Mouse (Mus musculus) urinary bladder, postnatal 14 days (tissue): Measurements from ENCODE around the gene Plk5.
A peak's percentile ranks its signal among the peaks of the same experiment; 100 is the strongest.

Source experiments
- DNase-seq: peaks from one replicate; pipeline ENCODE4 v3.0.0; 2021; ENCODE audit warnings: low spot score

Gene Plk5

DNA sequence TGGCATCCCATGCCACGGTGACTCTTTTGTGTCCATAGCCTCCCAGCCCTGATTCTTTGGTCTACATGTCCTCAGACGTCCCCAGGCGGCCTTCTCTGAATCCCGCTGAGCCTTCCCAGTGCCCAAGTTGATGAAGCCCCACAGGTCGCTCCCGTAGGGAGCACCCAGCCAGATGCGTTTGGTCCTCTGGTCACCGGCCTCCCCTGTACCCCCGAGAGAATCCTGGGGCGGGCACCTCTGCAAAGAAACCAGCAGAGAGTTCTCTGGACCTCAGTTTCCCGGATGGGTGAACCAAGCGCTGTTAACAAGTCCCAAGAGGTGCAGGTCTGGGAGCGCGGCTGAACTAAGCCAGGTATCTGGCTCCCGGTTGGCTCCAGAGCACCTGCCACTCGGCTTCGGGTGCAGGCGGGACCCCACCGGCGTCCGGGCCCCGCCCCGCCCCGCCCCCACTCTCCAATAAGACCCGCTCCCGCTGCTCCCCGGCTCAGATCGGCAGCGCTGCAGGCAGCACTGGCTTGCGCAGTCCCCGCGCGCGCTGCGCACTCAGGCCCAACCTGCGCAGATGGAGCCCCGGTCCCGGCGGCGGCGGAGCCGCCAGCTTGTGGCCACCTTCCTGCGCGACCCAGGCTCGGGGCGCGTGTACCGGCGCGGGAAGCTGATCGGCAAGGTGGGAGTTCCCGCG lies at the start of gene Plk5:
TSS of gene Plk5 (plus strand) at position 459 of the 682 bp plus-strand sequence.
- no peak for DNase-seq

DNA sequence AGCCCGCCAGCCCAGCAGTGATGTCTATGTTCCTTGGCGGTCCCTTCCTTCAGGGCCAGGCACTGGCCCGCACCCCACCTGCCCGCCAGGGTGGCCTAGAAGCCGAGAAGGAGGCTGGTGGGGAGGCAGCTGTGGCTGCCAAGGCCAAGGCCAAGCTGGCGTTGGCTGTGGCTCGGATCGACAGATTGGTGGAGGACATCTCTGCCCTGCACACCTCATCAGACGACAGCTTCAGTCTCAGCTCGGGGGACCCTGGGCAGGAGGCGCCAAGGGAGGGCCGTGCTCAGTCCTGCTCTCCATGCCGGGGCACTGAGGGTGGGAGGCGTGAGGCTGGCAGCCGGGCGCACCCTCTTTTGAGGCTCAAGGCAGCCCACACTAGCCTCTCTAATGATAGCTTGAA lies 44.7 kb upstream of the Plk5 start:
- no peak for DNase-seq

DNA sequence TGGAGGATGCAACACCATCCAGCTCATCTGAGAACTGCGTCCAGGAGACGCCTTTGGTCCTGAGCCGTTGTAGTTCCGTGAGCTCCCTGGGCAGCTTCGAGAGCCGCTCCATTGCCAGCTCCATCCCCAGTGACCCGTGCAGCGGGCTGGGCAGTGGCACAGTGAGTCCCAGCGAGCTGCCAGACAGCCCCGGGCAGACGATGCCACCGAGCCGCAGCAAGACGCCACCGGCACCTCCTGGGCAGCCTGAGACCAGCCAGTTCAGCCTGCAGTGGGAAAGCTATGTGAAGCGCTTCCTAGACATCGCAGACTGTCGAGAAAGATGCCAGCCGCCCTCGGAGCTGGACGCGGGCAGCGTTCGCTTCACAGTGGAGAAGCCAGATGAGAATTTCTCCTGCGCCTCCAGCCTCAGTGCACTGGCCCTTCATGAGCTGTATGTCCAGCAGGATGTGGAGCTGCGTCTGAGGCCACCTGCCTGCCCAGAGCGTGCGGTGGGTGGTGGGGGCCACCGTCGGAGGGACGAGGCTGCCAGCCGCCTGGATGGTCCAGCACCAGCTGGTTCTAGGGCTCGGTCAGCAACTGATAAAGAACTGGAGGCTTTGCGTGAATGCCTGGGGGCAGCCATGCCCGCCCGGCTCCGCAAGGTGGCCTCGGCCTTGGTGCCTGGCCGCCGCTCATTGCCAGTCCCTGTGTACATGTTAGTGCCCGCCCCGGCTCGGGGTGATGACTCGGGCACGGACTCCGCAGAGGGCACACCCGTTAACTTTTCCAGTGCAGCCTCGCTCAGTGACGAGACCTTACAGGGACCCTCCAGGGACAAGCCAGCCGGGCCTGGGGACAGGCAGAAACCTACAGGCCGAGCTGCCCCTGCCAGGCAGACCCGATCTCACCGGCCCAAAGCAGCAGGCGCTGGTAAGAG lies 43.4 kb upstream of the Plk5 start:
- no peak for DNase-seq

DNA sequence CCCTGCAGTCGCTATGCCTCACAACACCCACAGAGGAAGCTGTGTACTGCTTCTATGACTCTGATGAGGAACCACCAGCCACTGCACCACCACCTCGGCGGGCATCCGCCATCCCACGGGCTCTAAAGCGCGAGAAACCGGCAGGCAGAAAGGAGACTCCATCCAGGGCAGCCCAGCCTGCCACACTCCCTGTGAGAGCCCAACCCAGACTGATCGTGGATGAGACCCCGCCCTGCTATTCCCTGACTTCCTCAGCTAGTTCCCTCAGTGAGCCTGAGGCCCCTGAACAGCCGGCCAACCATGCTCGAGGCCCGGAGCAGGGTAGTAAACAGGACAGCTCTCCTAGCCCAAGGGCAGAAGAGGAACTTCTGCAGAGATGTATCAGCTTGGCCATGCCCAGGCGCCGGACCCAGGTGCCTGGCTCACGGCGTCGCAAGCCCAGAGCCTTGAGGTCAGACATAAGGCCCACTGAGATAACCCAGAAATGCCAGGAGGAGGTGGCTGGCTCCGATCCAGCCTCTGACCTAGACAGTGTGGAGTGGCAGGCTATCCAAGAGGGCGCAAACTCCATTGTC lies 42.5 kb upstream of the Plk5 start:
- DNase-seq, result no peak

DNA sequence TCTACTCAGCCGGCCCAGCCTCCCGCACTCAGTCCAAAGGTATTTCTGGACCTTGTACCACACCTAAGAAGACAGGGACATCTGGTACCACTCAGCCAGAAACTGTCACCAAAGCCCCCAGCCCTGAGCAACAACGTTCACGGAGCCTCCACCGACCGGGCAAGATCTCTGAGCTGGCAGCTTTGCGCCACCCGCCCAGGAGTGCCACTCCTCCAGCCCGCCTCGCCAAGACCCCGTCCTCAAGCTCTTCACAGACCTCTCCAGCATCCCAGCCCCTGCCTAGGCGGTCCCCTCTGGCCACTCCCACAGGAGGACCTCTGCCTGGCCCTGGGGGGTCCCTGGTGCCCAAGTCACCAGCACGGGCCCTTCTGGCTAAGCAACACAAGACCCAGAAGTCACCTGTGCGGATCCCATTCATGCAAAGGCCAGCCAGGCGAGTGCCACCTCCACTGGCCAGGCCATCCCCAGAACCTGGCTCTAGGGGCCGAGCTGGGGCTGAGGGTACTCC lies 41.7 kb upstream of the Plk5 start:
- no peak for DNase-seq

DNA sequence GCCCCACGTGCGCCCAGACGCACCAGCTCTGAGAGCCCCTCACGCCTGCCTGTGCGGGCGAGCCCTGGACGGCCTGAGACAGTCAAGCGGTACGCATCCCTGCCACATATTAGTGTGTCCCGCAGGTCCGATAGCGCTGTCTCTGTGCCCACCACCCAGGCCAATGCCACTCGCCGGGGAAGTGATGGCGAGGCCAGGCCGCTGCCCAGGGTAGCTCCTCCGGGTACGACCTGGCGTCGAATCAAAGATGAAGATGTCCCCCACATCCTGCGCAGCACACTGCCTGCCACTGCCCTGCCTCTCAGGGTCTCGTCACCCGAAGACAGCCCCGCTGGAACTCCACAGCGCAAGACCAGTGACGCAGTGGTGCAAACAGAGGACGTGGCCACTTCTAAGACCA lies 40.9 kb upstream of the Plk5 start:
- DNase-seq, result no peak

DNA sequence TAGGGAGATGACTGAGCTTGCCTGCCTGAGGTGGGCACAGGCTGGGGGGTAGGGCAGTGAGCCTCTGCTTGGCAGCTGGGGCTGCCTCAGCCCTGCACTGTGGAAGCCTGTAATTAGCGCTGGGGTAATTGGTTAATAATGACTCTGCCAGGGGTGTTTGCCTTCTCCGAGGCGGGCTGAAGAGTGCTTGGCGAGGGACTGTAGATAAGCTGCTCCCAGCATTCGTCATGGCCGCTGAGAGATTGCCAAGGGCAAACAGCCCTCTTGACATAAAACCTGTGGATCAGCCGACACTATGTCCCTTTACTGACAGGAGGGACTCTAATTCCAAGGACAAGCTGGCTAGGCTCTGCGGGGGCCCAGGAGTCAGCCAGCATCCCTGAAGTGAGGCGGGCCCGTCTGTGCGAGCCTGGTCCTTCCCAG lies 39.9 kb upstream of the Plk5 start:
- DNase-seq, result no peak

DNA sequence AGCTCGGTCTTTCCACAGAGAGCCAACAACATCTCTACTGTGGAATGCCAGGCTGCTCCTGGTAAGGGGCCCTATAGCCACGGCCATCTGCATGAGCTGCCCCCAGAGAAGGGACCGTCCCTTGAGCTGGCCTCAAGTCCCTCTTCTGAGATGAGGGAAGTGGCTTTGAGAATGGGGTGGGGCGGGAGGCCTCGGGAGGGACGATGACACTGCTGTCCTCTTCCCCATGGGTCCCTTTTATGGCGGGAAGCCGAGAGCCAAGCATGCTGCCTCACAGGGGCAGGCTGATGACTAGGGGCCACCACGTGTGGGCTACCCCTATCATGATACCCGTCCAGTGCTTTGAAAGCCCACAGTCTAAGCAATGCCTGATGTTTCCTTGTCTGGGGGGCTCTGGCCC lies 39.2 kb upstream of the Plk5 start:
- no peak for DNase-seq

DNA sequence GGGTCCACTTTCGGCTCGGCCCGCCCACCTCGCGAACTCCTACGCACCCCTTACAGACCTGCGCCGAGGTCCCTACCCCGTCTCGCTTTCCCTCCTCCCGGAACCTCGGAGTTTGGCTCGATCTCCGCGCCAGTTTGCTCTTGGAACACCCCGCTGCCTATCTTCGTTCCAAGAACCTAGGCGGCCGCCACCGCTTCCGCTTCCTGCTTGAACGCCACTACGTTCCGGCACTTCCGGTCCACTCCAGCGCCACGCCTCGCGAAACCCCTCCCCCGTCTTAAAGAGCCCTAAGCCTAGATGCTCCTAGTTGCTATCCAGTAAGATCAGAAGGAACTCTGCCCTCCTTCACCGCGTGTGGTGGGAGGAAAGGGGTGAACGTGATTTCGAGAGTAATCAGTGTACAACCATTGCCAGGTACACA lies 35.9 kb upstream of the Plk5 start, which contains the start of gene 2310011J03Rik:
TSS of gene 2310011J03Rik (minus strand) at position 198 of the 421 bp plus-strand sequence.
- DNase-seq, result peak; percentile 94

DNA sequence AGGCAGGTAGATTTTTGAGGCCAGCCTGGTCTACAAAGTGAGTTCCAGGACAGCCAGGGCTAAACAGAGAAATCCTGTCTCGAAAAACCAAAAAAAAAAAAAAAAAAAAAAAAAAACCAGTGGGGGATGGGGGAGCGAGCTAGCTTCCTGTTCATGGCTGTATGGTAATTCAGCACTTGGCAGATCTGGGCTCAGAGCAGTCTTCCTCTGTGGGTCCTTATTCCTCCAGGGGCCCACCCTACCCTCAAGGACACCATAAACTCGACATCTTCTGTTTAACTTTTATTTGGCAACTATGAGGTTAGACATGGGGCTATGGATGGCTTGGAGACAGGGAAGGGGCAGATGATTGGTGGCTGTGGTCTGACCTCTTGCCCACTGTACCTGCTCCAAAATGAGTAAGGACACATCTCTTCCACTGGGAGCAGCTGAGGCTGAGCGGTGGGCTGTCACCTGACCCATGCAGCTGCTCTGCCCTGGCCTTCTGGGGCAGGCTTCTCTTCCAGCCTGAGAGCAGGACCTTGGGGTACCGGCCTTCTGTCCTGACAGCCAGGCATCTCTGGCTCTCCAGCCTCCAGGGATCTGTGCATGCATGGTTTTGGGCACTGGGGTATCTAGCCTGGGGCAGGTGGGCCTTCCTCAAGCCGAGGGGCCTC lies 35.1 kb upstream of the Plk5 start:
- DNase-seq, result no peak

DNA sequence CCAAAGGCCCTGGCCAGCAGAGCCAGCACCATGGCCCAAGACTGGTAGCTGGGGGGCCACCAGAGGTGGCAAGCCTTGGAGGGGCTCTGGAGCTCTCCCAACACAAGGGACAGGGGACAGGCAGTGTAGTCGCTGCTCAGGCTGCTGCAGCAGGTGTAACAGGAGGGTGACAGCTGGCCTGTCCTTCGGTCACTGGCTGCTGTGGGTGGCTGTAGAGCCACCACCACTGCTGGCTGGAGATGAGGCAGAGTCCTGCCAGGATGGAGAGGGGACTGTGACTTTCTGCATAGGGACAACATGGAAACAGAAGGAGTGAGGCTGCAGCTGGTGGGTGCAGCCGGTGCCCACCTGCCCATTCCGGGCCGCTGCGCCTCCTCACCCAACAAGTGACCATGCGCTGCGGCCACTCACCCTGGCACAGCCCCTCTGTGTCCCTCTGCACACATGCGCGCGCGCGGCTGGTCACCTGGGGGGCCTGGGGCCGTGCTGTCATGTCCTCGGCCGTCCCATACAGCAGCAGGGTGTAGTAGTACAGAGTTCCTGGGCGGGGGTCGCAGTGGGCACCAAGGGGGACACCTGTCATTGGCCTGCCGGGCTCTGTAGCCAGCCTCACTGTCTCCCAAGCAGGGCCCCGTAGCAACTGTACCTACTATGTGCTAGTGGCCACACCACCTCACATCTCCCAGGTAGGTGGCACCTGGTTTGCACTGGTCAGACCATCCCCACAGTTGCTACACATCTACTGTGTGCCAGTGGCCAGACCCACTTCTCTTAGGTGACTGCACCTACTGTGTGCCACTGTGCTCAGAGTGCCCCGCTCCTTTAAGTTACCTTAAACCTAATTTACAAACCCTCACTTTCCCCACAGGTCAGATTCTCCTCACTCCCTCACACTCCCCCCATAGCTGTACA lies 34.3 kb upstream of the Plk5 start:
- no peak for DNase-seq

DNA sequence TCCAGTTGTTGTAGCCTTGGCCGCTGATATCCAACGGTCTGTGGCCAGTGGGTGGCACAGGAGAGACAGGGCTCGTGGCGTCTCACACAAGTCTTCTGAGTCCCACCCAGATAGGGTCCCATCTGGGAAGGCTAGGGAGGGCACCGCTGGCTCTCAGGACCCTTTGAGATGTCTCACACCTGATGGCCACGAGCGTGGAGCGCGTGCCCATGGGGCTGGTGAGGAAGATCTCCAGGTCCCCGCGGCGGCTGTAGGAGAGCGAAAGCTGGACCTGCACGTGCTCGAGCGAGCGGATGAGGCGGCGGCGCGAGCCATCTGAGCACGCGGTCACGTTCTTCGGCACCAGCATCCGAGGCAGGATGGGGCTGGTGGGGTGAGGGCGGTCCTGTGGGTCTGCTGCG lies 33.4 kb upstream of the Plk5 start:
- DNase-seq, result no peak

DNA sequence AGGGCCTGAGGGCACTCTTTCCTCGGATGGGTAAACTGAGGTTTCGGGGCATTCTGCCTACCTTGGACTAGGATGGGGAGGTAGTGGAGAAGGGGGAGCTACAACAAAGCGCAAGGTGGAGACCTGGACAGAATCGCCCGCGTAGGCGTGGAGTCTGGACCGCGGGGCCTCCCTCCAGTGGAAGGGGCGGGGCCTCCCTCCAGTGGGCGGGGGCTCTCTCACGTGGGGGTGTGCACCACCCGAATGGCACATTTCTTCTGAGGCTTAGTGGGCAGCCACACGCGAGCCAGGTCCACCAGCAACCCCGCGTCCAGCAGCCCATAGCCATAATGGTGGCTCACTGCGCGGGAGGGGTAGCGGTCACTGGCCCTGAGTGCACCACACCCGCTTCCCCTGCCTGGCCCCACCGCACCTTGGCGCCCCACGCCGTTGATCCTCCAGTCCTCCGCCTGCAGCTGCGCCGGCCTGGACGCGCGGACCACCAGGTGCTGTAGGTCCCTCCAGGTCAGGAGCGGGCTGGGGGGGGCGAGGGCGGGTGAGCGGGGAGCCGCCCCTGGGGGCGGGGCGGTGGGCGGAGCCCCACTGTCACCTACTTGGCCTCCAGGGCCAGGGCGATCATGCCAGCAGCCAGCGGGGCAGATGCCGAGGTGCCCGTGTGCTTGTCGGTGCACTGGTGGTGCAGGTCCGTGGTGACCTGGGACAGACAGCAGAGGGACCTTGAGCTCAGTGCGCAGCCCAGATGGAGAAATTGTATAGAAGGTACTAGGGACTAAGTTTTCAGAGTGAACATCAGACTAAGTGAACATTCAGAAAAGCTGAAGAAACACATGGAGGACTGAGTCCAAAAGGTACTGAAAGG lies 32.8 kb upstream of the Plk5 start:
- peak; percentile 80 for DNase-seq

DNA sequence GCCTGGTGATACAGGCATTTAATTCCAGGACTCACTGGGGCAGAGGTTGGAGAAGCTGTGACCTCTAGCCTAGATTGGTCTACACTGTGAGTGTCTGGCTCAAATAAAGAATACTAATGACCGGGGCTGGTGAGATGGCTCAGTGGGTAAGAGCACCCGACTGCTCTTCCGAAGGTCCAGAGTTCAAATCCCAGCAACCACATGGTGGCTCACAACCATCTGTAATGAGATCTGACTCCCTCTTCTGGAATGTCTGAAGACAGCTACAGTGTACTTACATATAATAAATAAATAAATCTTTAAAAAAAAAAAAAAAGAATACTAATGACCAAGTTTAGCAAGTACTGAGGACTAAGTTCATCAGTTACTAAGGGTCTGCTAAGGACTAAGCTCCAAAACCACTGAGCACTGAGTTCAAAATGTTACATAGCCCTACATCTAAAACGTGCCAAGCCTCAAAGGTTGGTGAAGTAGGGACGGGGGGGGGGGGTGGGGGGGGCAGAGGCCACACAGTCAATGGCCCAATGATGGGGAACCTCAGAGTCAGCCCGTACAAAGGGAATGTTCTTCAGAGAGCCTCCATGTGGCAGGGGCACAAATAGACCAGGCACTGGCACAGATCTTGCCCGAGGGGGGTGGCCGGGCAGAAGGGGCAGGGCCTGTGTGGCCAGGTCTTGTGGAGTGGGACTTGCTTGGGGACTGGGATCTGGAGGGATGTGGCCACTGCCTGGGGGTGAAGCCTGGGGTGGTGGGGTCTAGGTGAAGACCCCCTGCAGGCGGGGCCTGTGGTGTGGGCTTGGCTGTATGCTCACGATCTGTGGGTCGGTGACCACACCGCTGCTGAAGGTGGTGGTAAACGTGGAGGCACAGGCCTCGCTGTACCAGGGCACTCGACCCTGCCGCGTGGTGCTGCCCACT lies 31.9 kb upstream of the Plk5 start:
- DNase-seq, result no peak

DNA sequence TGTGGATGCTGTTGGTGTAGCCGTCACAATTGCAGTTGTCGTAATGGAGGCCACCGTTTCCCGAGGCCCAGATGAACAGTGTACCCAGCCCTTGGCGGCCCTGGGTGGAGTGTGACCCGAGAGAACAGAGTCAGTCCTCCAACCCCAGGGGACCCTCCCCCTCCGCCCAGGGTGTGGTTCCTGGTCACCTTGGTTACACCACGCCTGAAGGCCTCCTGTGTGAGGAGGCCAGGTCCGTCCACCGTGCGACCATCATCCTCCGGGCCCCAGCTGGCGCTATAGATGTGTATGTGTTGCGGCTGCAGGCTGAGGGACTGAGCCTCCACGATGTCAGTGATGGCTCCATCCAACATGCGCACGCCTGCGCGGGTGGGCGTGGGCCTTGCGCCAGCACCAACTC lies 31.2 kb upstream of the Plk5 start:
- DNase-seq, result no peak

DNA sequence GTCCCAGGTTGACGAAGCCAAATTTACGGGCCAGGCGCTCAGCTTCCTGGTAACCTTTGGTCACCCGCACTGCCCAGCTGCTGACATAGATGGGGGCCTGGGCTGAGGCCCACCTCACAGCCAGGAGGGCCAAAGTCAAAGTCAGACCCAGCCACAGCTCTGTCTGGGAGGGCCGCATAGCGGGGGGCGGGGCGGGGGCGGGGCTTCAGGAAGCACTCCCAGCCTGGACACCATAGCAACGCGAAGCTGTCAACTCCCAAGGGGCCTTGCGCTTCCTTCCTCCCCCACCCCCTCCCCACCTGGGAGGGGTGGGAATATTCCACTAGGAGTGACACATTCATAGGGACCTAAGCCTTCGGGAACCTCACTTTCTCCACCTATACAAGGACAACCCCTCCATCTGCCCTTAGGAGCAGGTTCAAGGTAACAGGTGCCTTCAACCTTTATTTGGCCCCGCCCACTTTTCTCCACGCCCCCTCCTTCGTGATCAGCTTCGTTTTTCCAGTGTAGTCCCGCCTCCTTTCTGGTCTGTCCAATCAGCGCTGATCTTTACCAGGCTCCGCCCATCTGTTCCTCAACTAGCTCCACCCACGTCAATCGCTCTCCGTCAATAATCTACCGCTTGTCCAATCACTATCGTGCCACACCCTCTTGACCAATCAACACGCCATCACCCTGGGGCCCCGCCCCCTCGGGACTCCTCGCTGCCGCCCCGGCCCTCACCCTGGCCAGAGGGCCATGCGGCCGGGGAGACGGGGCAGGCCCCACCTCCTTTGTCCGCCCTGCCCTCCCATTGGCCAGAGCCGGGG lies 26.8 kb upstream of the Plk5 start, which contains the start of the genes Pcsk4 and Reep6:
TSS of gene Pcsk4 (minus strand) at position 226 of the 809 bp plus-strand sequence.
TSS of gene Reep6 (plus strand) at position 681 of the 809 bp plus-strand sequence.
- peak; percentile 97 for DNase-seq

DNA sequence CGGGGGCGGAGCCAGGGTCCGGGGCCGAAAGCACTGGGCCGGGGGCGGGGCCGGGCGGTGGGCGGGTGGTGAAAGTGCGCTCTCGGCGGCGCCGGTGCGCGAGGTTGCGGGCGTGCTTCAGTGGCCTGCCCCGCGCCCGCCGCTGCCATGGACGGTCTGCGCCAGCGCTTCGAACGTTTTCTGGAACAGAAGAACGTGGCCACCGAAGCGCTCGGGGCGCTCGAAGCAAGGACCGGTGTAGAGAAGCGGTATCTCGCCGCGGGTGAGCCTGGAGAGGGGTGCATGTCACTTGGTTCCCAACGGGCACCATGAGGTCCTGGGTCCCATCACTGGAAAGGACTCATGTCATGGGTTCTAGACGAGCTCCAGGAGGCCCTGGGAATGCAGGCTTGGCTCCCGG lies 26.2 kb upstream of the Plk5 start:
- DNase-seq, result no peak

DNA sequence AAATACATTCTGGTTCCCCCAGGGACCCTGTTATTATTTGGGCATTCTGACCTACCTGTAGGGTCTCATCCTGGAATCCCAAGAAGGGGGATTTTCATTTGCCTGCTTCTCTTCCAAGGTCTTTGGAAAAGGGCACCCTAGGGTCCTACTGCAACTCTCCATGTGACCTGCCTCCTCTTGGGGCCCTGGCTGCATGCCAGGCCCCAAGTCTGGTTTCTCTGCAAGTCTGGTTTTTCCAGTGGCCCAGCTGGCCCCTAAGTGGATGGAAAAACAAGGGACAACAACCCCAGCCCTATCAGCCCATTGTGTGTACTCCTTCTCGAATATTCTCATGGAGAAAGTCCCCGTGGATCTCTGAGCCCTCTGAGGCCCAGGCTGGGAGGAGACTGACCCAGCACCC lies 25.4 kb upstream of the Plk5 start:
- DNase-seq, result no peak
